Mouse (Mus musculus) cerebellum, adult 2 months (tissue): Measurements from ENCODE around the gene Itgb2.

Experiments used
- CTCF ChIP-seq: fragments of 200-500 bp; IDR thresholded peaks from 2 replicates; pipeline ENCODE4 v1.5.1; 2011; ENCODE audit warnings: low read depth, mild to moderate bottlenecking, control low read depth, low read length, moderate library complexity, borderline replicate concordance; ENCODE audit not compliant: insufficient read depth
- POLR2A ChIP-seq: fragments of 200-500 bp; IDR thresholded peaks from 2 replicates; pipeline ENCODE4 v1.6.1; 2011; ENCODE audit warnings: low read length, control low read depth, borderline replicate concordance; ENCODE audit not compliant: insufficient read depth

DNA sequence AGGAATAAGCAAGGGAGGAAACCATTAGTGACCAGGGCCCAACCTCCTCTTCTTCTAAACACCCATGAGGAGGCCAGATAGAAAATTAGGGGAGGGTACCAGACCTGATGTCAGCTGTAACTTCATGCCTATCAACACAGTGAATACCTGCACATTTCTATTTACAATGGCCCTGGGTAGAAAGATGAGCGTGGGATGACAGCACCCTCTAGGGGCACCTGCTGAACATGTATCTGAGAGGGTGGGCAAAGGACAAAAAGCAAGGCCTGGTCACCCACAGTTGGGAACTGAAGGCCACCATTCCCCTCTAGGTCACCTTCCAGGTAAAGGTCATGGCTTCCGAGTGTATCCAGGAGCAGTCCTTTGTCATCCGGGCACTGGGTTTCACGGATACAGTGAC lies 27.6 kb downstream of the Itgb2 start:
- TF ChIP-seq CTCF (peak; percentile 64; the same call in 1 of the 2 replicates), POLR2A (no peak)
